Mouse (Mus musculus): ENCODE measurements around the gene Trim25.
"Not testable (repeated sequence)": the region's sequence is repeated elsewhere in the genome, so short reads cannot be mapped to it uniquely, and the experiment has no call there.

Gene Trim25

GRCm38 (mm10) chr11:89025603-89026002 lies 26.4 kb downstream of the Trim25 start:
- no peak for DNase-seq

- DNase-seq: no peak
Measured at GRCm38 (mm10) chr11:89026117-89026516, 26.9 kb downstream of the Trim25 start.

GRCm38 (mm10) chr11:89027955-89028361 lies 28.8 kb downstream of the Trim25 start:
- DNase-seq: peak; percentile 59 to 66

GRCm38 (mm10) chr11:89028871-89029405 lies 29.8 kb downstream of the Trim25 start:
- DNase-seq: peak; percentile 80 to 89

- DNase-seq: no peak
Measured at GRCm38 (mm10) chr11:89030552-89030951, 31.4 kb downstream of the Trim25 start.

- no peak for DNase-seq
Measured at GRCm38 (mm10) chr11:89031189-89031588, 32.0 kb downstream of the Trim25 start.

- no peak for DNase-seq
Measured at GRCm38 (mm10) chr11:89034592-89034991, 35.4 kb downstream of the Trim25 start.

GRCm38 (mm10) chr11:89035552-89035951 lies 36.4 kb downstream of the Trim25 start:
- DNase-seq: no peak

GRCm38 (mm10) chr11:89038496-89038895 lies 39.3 kb downstream of the Trim25 start:
- no peak for DNase-seq

- DNase-seq: peak; percentile 58 to 76
Measured at GRCm38 (mm10) chr11:89039325-89039724, 40.1 kb downstream of the Trim25 start.

- not testable (repeated sequence) for DNase-seq
Measured at GRCm38 (mm10) chr11:89041073-89041472, 41.9 kb downstream of the Trim25 start.

GRCm38 (mm10) chr11:89043046-89043445 lies 43.9 kb downstream of the Trim25 start:
- DNase-seq: no peak

- not testable (repeated sequence) for DNase-seq
Measured at GRCm38 (mm10) chr11:89045501-89045900, 46.3 kb downstream of the Trim25 start.

GRCm38 (mm10) chr11:89046021-89046420 lies 46.8 kb downstream of the Trim25 start:
- DNase-seq: no peak

- no peak for DNase-seq
Measured at GRCm38 (mm10) chr11:89051767-89052166, 52.6 kb downstream of the Trim25 start.

- no peak for DNase-seq
Measured at GRCm38 (mm10) chr11:89055931-89056690, 56.9 kb downstream of the Trim25 start.

- DNase-seq: no peak
Measured at GRCm38 (mm10) chr11:89058515-89059270, 59.5 kb downstream of the Trim25 start.

- peak; percentile 29 to 48 for DNase-seq
Measured at GRCm38 (mm10) chr11:89059919-89060422, 60.8 kb downstream of the Trim25 start.

GRCm38 (mm10) chr11:89060423-89061089 lies 61.4 kb downstream of the Trim25 start:
- peak; percentile 89 to 96 for DNase-seq

- no peak for DNase-seq
Measured at GRCm38 (mm10) chr11:89061362-89061761, 62.2 kb downstream of the Trim25 start.

- no peak for DNase-seq
Measured at GRCm38 (mm10) chr11:89064312-89064711, 65.1 kb downstream of the Trim25 start.

- no peak for DNase-seq
Measured at GRCm38 (mm10) chr11:89065297-89065696, 66.1 kb downstream of the Trim25 start.

GRCm38 (mm10) chr11:89066126-89066525 lies 67.0 kb downstream of the Trim25 start:
- no peak for DNase-seq

Data from spleen, adult 18-20 months (tissue).